21 mouse cellular contexts compared by ENCODE assay signal in the genomic region with DNA sequence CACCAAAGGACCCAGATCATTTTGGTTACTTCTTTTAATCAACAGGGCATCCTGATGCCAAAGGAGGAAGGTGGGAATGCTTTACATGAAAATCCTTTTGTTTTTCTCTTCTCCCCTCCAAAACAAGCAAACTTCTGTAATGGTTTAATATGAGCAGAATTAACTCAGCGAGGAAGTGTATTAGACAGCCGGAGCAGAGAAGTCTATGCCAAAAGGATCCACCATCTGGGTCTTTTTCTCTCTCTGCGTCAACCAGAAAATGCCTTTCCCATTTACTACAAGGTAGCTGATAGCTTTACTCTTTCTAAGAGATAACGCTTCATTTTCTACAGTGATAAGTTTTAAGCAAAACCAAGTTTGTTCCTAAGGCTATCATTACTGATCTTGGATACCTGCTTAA.
"Had no signal": no experiment of that assay in that cellular context is flagged by ENCODE, and none has a peak within 500 bp of the region (broad histone marks: within the 10 kb centered on the region; RNA-seq: fewer than 3 reads in every experiment).

No protein-coding gene starts in this region.

- H3K9ac ChIP-seq: limb, embryonic 12.5 days; limb, embryonic 15.5 days; liver, embryonic 14.5 days; liver, postnatal 0 days; lung, embryonic 14.5 days; midbrain, embryonic 12.5 days; midbrain, embryonic 15.5 days; neural tube, embryonic 12.5 days; neural tube, embryonic 15.5 days; stomach, embryonic 15.5 days had no signal

- ATAC-seq: liver, postnatal 0 days; lung, postnatal 0 days; midbrain, embryonic 15.5 days had no signal

- H3K4me2 ChIP-seq: limb, embryonic 12.5 days; limb, embryonic 15.5 days; liver, embryonic 11.5 days; lung, embryonic 14.5 days; midbrain, embryonic 12.5 days; midbrain, embryonic 15.5 days; neural tube, embryonic 12.5 days; neural tube, embryonic 15.5 days; stomach, embryonic 15.5 days had no signal

- H3K36me3 ChIP-seq: limb, embryonic 12.5 days; limb, embryonic 15.5 days; midbrain, embryonic 12.5 days; midbrain, embryonic 15.5 days; neural tube, embryonic 12.5 days; neural tube, embryonic 15.5 days; stomach, embryonic 15.5 days had no signal

- H3K27ac ChIP-seq: kidney, postnatal 0 days; left cerebral cortex, adult 2 months; limb, embryonic 12.5 days; limb, embryonic 15.5 days; liver, embryonic 14.5 days; macrophage; midbrain, embryonic 12.5 days; midbrain, embryonic 15.5 days; neural tube, embryonic 12.5 days; neural tube, embryonic 15.5 days; stomach, embryonic 15.5 days had no signal

- H3K27me3 ChIP-seq: limb, embryonic 12.5 days; limb, embryonic 15.5 days; midbrain, embryonic 15.5 days; neural tube, embryonic 12.5 days; neural tube, embryonic 15.5 days; stomach, embryonic 15.5 days had no signal

- H3K4me3 ChIP-seq: left cerebral cortex, adult 2 months; limb, embryonic 12.5 days; limb, embryonic 15.5 days; midbrain, embryonic 12.5 days; midbrain, embryonic 15.5 days; neural tube, embryonic 12.5 days; neural tube, embryonic 15.5 days; stomach, embryonic 15.5 days had no signal

- H3K9me3 ChIP-seq: limb, embryonic 12.5 days; limb, embryonic 15.5 days; midbrain, embryonic 12.5 days; midbrain, embryonic 15.5 days; neural tube, embryonic 12.5 days; neural tube, embryonic 15.5 days; stomach, embryonic 15.5 days had no signal

- H3K4me1 ChIP-seq: limb, embryonic 12.5 days; limb, embryonic 15.5 days; midbrain, embryonic 15.5 days; neural tube, embryonic 12.5 days; stomach, embryonic 15.5 days had no signal

- DNase-seq: kidney, adult 2 months; kidney, postnatal 25 days; liver, postnatal 0 days; lung, embryonic 14.5 days; right cerebral cortex, adult 18-20 months; right cerebral cortex, postnatal 14 days; spleen, adult 18-20 months; thymus, postnatal 25 days had no signal
